Mouse (Mus musculus) G1E (cell line): Measurements from ENCODE around the gene Tmem63b. TPM values are rescaled to one million over a fixed set of nuclear protein-coding genes. Genes with fewer than 3 reads are reported as not detected.
A peak's percentile ranks its signal among the peaks of the same experiment; 100 is the strongest.

Experiments
- ATAC-seq: 2 replicates; pipeline ENCODE4 v1.8.0; 2016; ENCODE audit warnings: mild to moderate bottlenecking; ENCODE audit not compliant: insufficient number of reproducible peaks, poor library complexity, low FRiP score, severe bottlenecking; ENCODE audit errors: extremely low read depth
- DNase-seq: peaks from one replicate; pipeline ENCODE4 v3.0.0; 2012; ENCODE audit warnings: low spot score
- H3K27me3 ChIP-seq: 2 replicates; pipeline ENCODE4 v1.6.1; 2012; ENCODE audit warnings: mild to moderate bottlenecking, low read length, inconsistent platforms; ENCODE audit not compliant: insufficient read depth
- H3K36me3 ChIP-seq: replicated peaks from 2 replicates; pipeline ENCODE3; 2012; ENCODE audit warnings: mild to moderate bottlenecking, inconsistent platforms
- H3K4me1 ChIP-seq: 2 replicates; pipeline ENCODE4 v1.6.1; 2012; ENCODE audit warnings: low read depth, low read length, inconsistent platforms, mixed read lengths; ENCODE audit not compliant: insufficient read depth
- H3K4me3 ChIP-seq: 2 replicates; pipeline ENCODE4 v1.5.1; 2012; ENCODE audit warnings: low read depth, mild to moderate bottlenecking, inconsistent platforms, low read length, moderate library complexity, mixed read lengths
- H3K9me3 ChIP-seq: replicated peaks from 2 replicates; pipeline ENCODE4 v1.6.1; 2012; ENCODE audit warnings: inconsistent platforms
- CTCF ChIP-seq: IDR thresholded peaks from 2 replicates; pipeline ENCODE4 v1.5.1; 2012; ENCODE audit warnings: low read depth, low read length, inconsistent platforms, mixed read lengths
- GATA1 ChIP-seq: IDR thresholded peaks from 2 replicates; pipeline ENCODE4 v1.6.1; 2012; ENCODE audit warnings: borderline replicate concordance, low read length, inconsistent platforms, mixed read lengths
- GATA2 ChIP-seq: IDR thresholded peaks from 2 replicates; pipeline ENCODE4 v1.6.1; 2012; ENCODE audit warnings: low read depth, low read length, inconsistent platforms, borderline replicate concordance
- POLR2AphosphoS5 ChIP-seq: IDR thresholded peaks from 2 replicates; pipeline ENCODE4 v1.6.1; 2012; ENCODE audit warnings: low read depth, low read length, inconsistent platforms; ENCODE audit not compliant: insufficient replicate concordance
- TAL1 ChIP-seq: conservative IDR thresholded peaks from 2 replicates; pipeline ENCODE4 v1.6.1; 2012; ENCODE audit warnings: low read depth, low read length, inconsistent platforms, mixed read lengths
- polyA plus RNA-seq: library from polyadenylated mRNA; stranded (reverse); fragments of >175 nt; gene quantifications from 2 replicates; pipeline ENCODE4 v1.2.3, GENCODE M21; 2012
- total RNA-seq, 2 experiments: library from RNA; stranded (forward) in 1 of 2; stranded (reverse) in 1 of 2; fragments of 200-1000 nt in 1 of 2; fragments of >200 nt in 1 of 2; fragmentation: Nextera tagmentation in 1 of 2; gene quantifications; 2 replicates each; pipeline ENCODE4 v1.2.3; 2014 to 2017

Gene Tmem63b
- total RNA-seq (2014; fragmentation: Nextera tagmentation) = 22.6 and 25.0 TPM in 2 replicates
- total RNA-seq (2017) = 8.7 and 9.9 TPM in 2 replicates
- 18.6 and 21.6 TPM in 2 replicates for polyA plus RNA-seq

GRCm38 (mm10) chr17:45686716-45687115, at the start of gene Tmem63b:
Gene Tmem63b, minus strand, starts transcription at chr17:45686905.
- DNase-seq = peak; percentile 47
- Histone ChIP-seq H3K36me3 (peaks cover 46% of the 10 kb centered on the region), H3K4me3 (peak within 1 kb of the TSS; percentile 77), H3K27me3 (no peaks in the 10 kb centered on the region), H3K9me3 (no peaks in the 10 kb centered on the region), H3K4me1 (peaks cover 53% of the 10 kb centered on the region)
- ATAC-seq = 0 out of 2 replicates have a peak, but pooled peaks have one; percentile 31
- TF ChIP-seq GATA2 (no peak), CTCF (no peak), TAL1 (no peak), GATA1 (no peak), POLR2AphosphoS5 (no peak)

- peak; percentile 82 for DNase-seq
- TF ChIP-seq POLR2AphosphoS5 (no peak), GATA2 (no peak), CTCF (peak; percentile 65), GATA1 (no peak), TAL1 (no peak)
- Histone ChIP-seq H3K36me3 (peaks cover 20% of the 10 kb centered on the region), H3K4me3 (peak overlapping the region; percentile 74), H3K27me3 (no peaks in the 10 kb centered on the region; the same call in 1 of the 2 replicates), H3K9me3 (peaks cover 3% of the 10 kb centered on the region; the same call in 1 of the 2 replicates), H3K4me1 (peaks cover 79% of the 10 kb centered on the region)
- ATAC-seq = peak; percentile 56; the same call in 1 of the 2 replicates
Measured at GRCm38 (mm10) chr17:45735382-45736310, 48.9 kb upstream of the Tmem63b start.

GRCm38 (mm10) chr17:45734881-45735280, 48.2 kb upstream of the Tmem63b start:
- H3K9me3 ChIP-seq = no peaks in the 10 kb centered on the region
- H3K27me3 ChIP-seq = no peaks in the 10 kb centered on the region; the same call in 1 of the 2 replicates
- no peak for ATAC-seq
- no peak for TF ChIP-seq GATA1
- TF ChIP-seq TAL1 = no peak
- no peak for TF ChIP-seq GATA2
- TF ChIP-seq POLR2AphosphoS5 = no peak
- no peak for TF ChIP-seq CTCF
- peaks cover 12% of the 10 kb centered on the region for H3K36me3 ChIP-seq
- H3K4me1 ChIP-seq = peaks cover 85% of the 10 kb centered on the region
- peak; percentile 47 for DNase-seq
- H3K4me3 ChIP-seq = peak overlapping the region; percentile 74

- ATAC-seq (no peak), DNase-seq (no peak)
- Histone ChIP-seq H3K9me3 (no peaks in the 10 kb centered on the region), H3K4me3 (peak overlapping the region; percentile 74), H3K27me3 (no peaks in the 10 kb centered on the region; the same call in 1 of the 2 replicates), H3K36me3 (peaks cover 8% of the 10 kb centered on the region), H3K4me1 (peaks cover 88% of the 10 kb centered on the region)
- no peak for TF ChIP-seq CTCF
- TF ChIP-seq TAL1 = no peak
- no peak for TF ChIP-seq GATA1
- no peak for TF ChIP-seq POLR2AphosphoS5
- no peak for TF ChIP-seq GATA2
Measured at GRCm38 (mm10) chr17:45734333-45734732, 47.6 kb upstream of the Tmem63b start.

GRCm38 (mm10) chr17:45733735-45734301, 47.1 kb upstream of the Tmem63b start, which contains the start of gene 1600014C23Rik:
Gene 1600014C23Rik, minus strand, starts transcription at chr17:45733844.
- Histone ChIP-seq H3K4me1 (peaks cover 89% of the 10 kb centered on the region), H3K9me3 (no peaks in the 10 kb centered on the region), H3K27me3 (no peaks in the 10 kb centered on the region; the same call in 1 of the 2 replicates), H3K36me3 (peaks cover 4% of the 10 kb centered on the region), H3K4me3 (peak within 1 kb of the TSS; percentile 74)
- TF ChIP-seq GATA1 (no peak), POLR2AphosphoS5 (no peak), CTCF (no peak), GATA2 (no peak), TAL1 (no peak)
- ATAC-seq (no peak), DNase-seq (no peak)
